Mouse (Mus musculus): ENCODE results near the gene Mlana. TPM values are rescaled to one million over a fixed set of nuclear protein-coding genes. Genes with fewer than 3 reads are reported as not detected.

Mlana gene
- total and polyA plus RNA-seq, 3 experiments = not detected

GRCm38 (mm10) chr19:29696840-29697239 lies 784 bp upstream of the Mlana start:
- TF ChIP-seq GATA2 (IDR thresholded peaks at IDR 0.05; ENCODE audit: borderline replicate concordance, low read depth, low read length) (no peak), GATA1 (IDR thresholded peaks at IDR 0.05; ENCODE audit: borderline replicate concordance, low read length) (no peak), POLR2AphosphoS5 (IDR thresholded peaks at IDR 0.05; ENCODE audit: insufficient replicate concordance, low read depth, low read length) (no peak), CTCF (IDR thresholded peaks at IDR 0.05; ENCODE audit: low read depth, low read length) (no peak), TAL1 (conservative IDR thresholded peaks at IDR 0.05; ENCODE audit: low read depth, low read length) (no peak)
- ATAC-seq (ENCODE audit: extremely low read depth, insufficient number of reproducible peaks, low FRiP score, poor library complexity, severe bottlenecking) (no peak), DNase-seq (ENCODE audit: low spot score) (no peak)
- no peak overlapping the region for H3K4me3 ChIP-seq (ENCODE audit: low read depth, low read length)
- peaks cover 3% of the 10 kb centered on the region for H3K27me3 ChIP-seq (ENCODE audit: insufficient read depth, low read length)
- no peaks in the 10 kb centered on the region; the same call in 1 of the 2 replicates for H3K9me3 ChIP-seq (replicated peaks)
- no peaks in the 10 kb centered on the region for H3K36me3 ChIP-seq (replicated peaks)
- H3K4me1 ChIP-seq (ENCODE audit: insufficient read depth, low read depth, low read length) = 0 out of 2 replicates have a peak, but pooled peaks cover 5% of the 10 kb centered on the region

- H3K27me3 ChIP-seq (ENCODE audit: insufficient read depth, low read length) = peaks cover 7% of the 10 kb centered on the region
Measured at GRCm38 (mm10) chr19:29701707-29702106, 4.1 kb downstream of the Mlana start.

GRCm38 (mm10) chr19:29704436-29704835 lies 6.8 kb downstream of the Mlana start:
- ATAC-seq (ENCODE audit: extremely low read depth, insufficient number of reproducible peaks, low FRiP score, poor library complexity, severe bottlenecking) (no peak), DNase-seq (ENCODE audit: low spot score) (no peak)
- no peak for TF ChIP-seq POLR2AphosphoS5 (IDR thresholded peaks at IDR 0.05; ENCODE audit: insufficient replicate concordance, low read depth, low read length)

More at GRCm38 (mm10) chr19:29701707-29702106, 4.1 kb downstream of the Mlana start:
- ATAC-seq (ENCODE audit: extremely low read depth, insufficient number of reproducible peaks, low FRiP score, poor library complexity, severe bottlenecking) (no peak), DNase-seq (ENCODE audit: low spot score) (no peak)
- Histone ChIP-seq H3K36me3 (replicated peaks) (no peaks in the 10 kb centered on the region), H3K9me3 (replicated peaks) (no peaks in the 10 kb centered on the region), H3K4me3 (ENCODE audit: low read depth, low read length) (no peak overlapping the region), H3K4me1 (ENCODE audit: insufficient read depth, low read depth, low read length) (peaks cover 9% of the 10 kb centered on the region)
- TF ChIP-seq GATA2 (IDR thresholded peaks at IDR 0.05; ENCODE audit: borderline replicate concordance, low read depth, low read length) = no peak
- TF ChIP-seq CTCF (IDR thresholded peaks at IDR 0.05; ENCODE audit: low read depth, low read length) = no peak
- TF ChIP-seq GATA1 (IDR thresholded peaks at IDR 0.05; ENCODE audit: borderline replicate concordance, low read length) = no peak
- TF ChIP-seq TAL1 (conservative IDR thresholded peaks at IDR 0.05; ENCODE audit: low read depth, low read length) = no peak
- TF ChIP-seq POLR2AphosphoS5 (IDR thresholded peaks at IDR 0.05; ENCODE audit: insufficient replicate concordance, low read depth, low read length) = no peak

GRCm38 (mm10) chr19:29707314-29707898 lies 9.8 kb downstream of the Mlana start:
- DNase-seq (ENCODE audit: low spot score) (no peak), ATAC-seq (ENCODE audit: extremely low read depth, insufficient number of reproducible peaks, low FRiP score, poor library complexity, severe bottlenecking) (no peak)
- no peak overlapping the region for H3K4me3 ChIP-seq (ENCODE audit: low read depth, low read length)
- H3K4me1 ChIP-seq (ENCODE audit: insufficient read depth, low read depth, low read length) = peaks cover 6% of the 10 kb centered on the region
- H3K9me3 ChIP-seq (replicated peaks) = no peaks in the 10 kb centered on the region
- peaks cover 6% of the 10 kb centered on the region for H3K27me3 ChIP-seq (ENCODE audit: insufficient read depth, low read length)
- no peak for TF ChIP-seq POLR2AphosphoS5 (IDR thresholded peaks at IDR 0.05; ENCODE audit: insufficient replicate concordance, low read depth, low read length)
- TF ChIP-seq TAL1 (conservative IDR thresholded peaks at IDR 0.05; ENCODE audit: low read depth, low read length) = no peak
- TF ChIP-seq CTCF (IDR thresholded peaks at IDR 0.05; ENCODE audit: low read depth, low read length) = no peak
- no peak for TF ChIP-seq GATA2 (IDR thresholded peaks at IDR 0.05; ENCODE audit: borderline replicate concordance, low read depth, low read length)
- TF ChIP-seq GATA1 (IDR thresholded peaks at IDR 0.05; ENCODE audit: borderline replicate concordance, low read length) = no peak
- H3K36me3 ChIP-seq (replicated peaks) = no peaks in the 10 kb centered on the region

More at GRCm38 (mm10) chr19:29704436-29704835, 6.8 kb downstream of the Mlana start:
- no peaks in the 10 kb centered on the region for H3K36me3 ChIP-seq (replicated peaks)
- H3K27me3 ChIP-seq (ENCODE audit: insufficient read depth, low read length) = peaks cover 10% of the 10 kb centered on the region
- H3K4me1 ChIP-seq (ENCODE audit: insufficient read depth, low read depth, low read length) = peaks cover 6% of the 10 kb centered on the region
- no peaks in the 10 kb centered on the region for H3K9me3 ChIP-seq (replicated peaks)
- H3K4me3 ChIP-seq (ENCODE audit: low read depth, low read length) = no peak overlapping the region

GRCm38 (mm10) chr19:29708003-29708402 lies 10.4 kb downstream of the Mlana start:
- Histone ChIP-seq H3K36me3 (replicated peaks) (no peaks in the 10 kb centered on the region), H3K4me3 (ENCODE audit: low read depth, low read length) (no peak overlapping the region), H3K4me1 (ENCODE audit: insufficient read depth, low read depth, low read length) (peaks cover 6% of the 10 kb centered on the region), H3K27me3 (ENCODE audit: insufficient read depth, low read length) (peaks cover 6% of the 10 kb centered on the region), H3K9me3 (replicated peaks) (no peaks in the 10 kb centered on the region)
- no peak for TF ChIP-seq GATA1 (IDR thresholded peaks at IDR 0.05; ENCODE audit: borderline replicate concordance, low read length)
- TF ChIP-seq CTCF (IDR thresholded peaks at IDR 0.05; ENCODE audit: low read depth, low read length) = no peak
- no peak for TF ChIP-seq POLR2AphosphoS5 (IDR thresholded peaks at IDR 0.05; ENCODE audit: insufficient replicate concordance, low read depth, low read length)
- no peak for TF ChIP-seq TAL1 (conservative IDR thresholded peaks at IDR 0.05; ENCODE audit: low read depth, low read length)
- TF ChIP-seq GATA2 (IDR thresholded peaks at IDR 0.05; ENCODE audit: borderline replicate concordance, low read depth, low read length) = no peak
- DNase-seq (ENCODE audit: low spot score) = no peak
- no peak for ATAC-seq (ENCODE audit: extremely low read depth, insufficient number of reproducible peaks, low FRiP score, poor library complexity, severe bottlenecking)

GRCm38 (mm10) chr19:29708461-29708860 lies 10.8 kb downstream of the Mlana start:
- ATAC-seq (ENCODE audit: extremely low read depth, insufficient number of reproducible peaks, low FRiP score, poor library complexity, severe bottlenecking) (no peak), DNase-seq (ENCODE audit: low spot score) (no peak)
- peaks cover 6% of the 10 kb centered on the region for H3K4me1 ChIP-seq (ENCODE audit: insufficient read depth, low read depth, low read length)
- peaks cover 1% of the 10 kb centered on the region for H3K36me3 ChIP-seq (replicated peaks)
- no peak overlapping the region for H3K4me3 ChIP-seq (ENCODE audit: low read depth, low read length)
- TF ChIP-seq TAL1 (conservative IDR thresholded peaks at IDR 0.05; ENCODE audit: low read depth, low read length) (no peak), GATA1 (IDR thresholded peaks at IDR 0.05; ENCODE audit: borderline replicate concordance, low read length) (no peak), GATA2 (IDR thresholded peaks at IDR 0.05; ENCODE audit: borderline replicate concordance, low read depth, low read length) (no peak), CTCF (IDR thresholded peaks at IDR 0.05; ENCODE audit: low read depth, low read length) (no peak), POLR2AphosphoS5 (IDR thresholded peaks at IDR 0.05; ENCODE audit: insufficient replicate concordance, low read depth, low read length) (no peak)
- peaks cover 6% of the 10 kb centered on the region for H3K27me3 ChIP-seq (ENCODE audit: insufficient read depth, low read length)
- H3K9me3 ChIP-seq (replicated peaks) = no peaks in the 10 kb centered on the region
